Mouse (Mus musculus) ES-Bruce4 (cell line): ENCODE results near the gene Mpig6b.

Experiments
- CTCF ChIP-seq: IDR thresholded peaks from one replicate; pipeline ENCODE4 v1.8.1; 2011; ENCODE audit warnings: low read depth, low read length
- POLR2A ChIP-seq: IDR thresholded peaks from one replicate; pipeline ENCODE4 v1.8.1; 2011; ENCODE audit warnings: low read length; ENCODE audit not compliant: insufficient read depth

DNA sequence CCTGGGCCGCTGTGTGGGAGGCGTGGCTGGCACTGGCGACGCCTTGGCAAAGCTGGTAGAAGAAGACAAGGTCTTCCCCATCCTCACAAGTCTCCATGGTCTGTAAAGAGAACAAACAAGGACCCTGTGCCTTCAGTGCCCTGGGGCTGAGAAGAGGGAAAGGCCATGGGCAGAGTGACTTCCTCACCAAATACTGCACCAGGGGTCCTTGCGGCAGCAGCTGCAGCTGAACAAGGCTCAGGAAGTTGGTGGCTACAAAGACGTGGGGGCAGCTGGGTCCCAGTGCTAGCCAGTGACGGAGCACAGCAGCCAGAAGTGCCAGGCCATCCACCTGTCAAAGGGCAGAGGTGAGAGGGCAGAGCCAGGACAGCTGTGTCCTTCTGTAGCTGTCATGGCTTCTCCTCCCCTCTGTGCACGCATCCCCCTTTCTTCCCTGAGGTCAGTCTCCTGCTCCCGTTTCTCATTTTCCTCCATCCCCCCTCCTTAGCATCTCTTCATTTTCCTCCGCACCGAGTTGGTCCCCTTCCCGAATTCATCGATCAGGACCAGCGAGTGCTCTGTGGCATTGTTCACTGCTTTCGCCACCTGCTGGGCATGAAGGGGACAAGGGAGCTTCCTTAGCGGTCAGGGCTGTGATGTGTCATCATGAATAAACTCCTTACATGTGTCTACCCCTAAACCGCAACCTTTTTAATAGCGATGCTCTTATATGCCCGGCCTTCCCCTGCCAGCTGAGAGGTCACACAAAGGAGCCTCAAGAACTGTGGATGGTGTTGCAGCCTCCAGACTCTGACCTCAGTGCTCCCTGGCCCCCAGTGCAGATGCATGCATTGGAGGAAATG, 36.1 kb downstream of the Mpig6b start:
- no peak for TF ChIP-seq POLR2A
- TF ChIP-seq CTCF: peak; percentile 59
